ENCODE assay signal across 8 mouse cellular contexts in genomic region chr5:24526889-24527230, GRCm38 (mm10). TPM values are rescaled to one million over a fixed set of nuclear protein-coding genes. Genes with fewer than 3 reads are reported as not detected.
DNase-seq lines count a peak whose midpoint lies in the region; ATAC-seq lines count a peak whose summit lies in the region.

Gene Gbx1, minus strand, starts transcription at chr5:24527202.

- ATAC-seq in forebrain, embryonic 11.5 days (replicated peaks; ENCODE audit: low FRiP score): peak; percentile 45
- ATAC-seq in intestine, embryonic 16.5 days: peak; percentile 59; the same call in 1 of the 2 replicates
- 0 out of 2 replicates have a peak, but pooled peaks have one; percentile 15 for ATAC-seq in midbrain, embryonic 11.5 days (ENCODE audit: low FRiP score)

- WGBS in forebrain, embryonic 11.5 days: under 1% methylated on average over 32 of the region's 49 CpGs
- under 1% methylated on average over 28 of the region's 49 CpGs for WGBS in intestine, embryonic 16.5 days
- under 1% methylated on average over 28 of the region's 49 CpGs for WGBS in midbrain, embryonic 11.5 days

- H3K4me3 ChIP-seq in forebrain, embryonic 11.5 days (ENCODE audit: low read depth, low read length): peak within 1 kb of the TSS; percentile 47
- H3K4me3 ChIP-seq in intestine, embryonic 16.5 days (ENCODE audit: low read length): peak within 1 kb of the TSS; percentile 49
- H3K4me3 ChIP-seq in midbrain, embryonic 11.5 days (ENCODE audit: low read depth, low read length): peak within 1 kb of the TSS; percentile 52

- no peak within 1 kb of the TSS for H3K27ac ChIP-seq in forebrain, embryonic 11.5 days (ENCODE audit: low read depth, low read length)
- H3K27ac ChIP-seq in intestine, embryonic 16.5 days (ENCODE audit: low read length): no peak within 1 kb of the TSS
- H3K27ac ChIP-seq in midbrain, embryonic 11.5 days (ENCODE audit: low read depth, low read length): no peak within 1 kb of the TSS

- peaks cover 16% of the 10 kb centered on the region for H3K4me1 ChIP-seq in forebrain, embryonic 11.5 days (replicated peaks; ENCODE audit: control insufficient read depth, insufficient read depth, low read length)
- peaks cover 14% of the 10 kb centered on the region for H3K4me1 ChIP-seq in intestine, embryonic 16.5 days (ENCODE audit: control insufficient read depth, insufficient read depth, low read length)
- peaks cover 12% of the 10 kb centered on the region for H3K4me1 ChIP-seq in midbrain, embryonic 11.5 days (ENCODE audit: control insufficient read depth, insufficient read depth, low read length)

- H3K9ac ChIP-seq in forebrain, embryonic 11.5 days (ENCODE audit: low read length): peak within 1 kb of the TSS; percentile 44
- peak within 1 kb of the TSS; percentile 43; the same call in 1 of the 2 replicates for H3K9ac ChIP-seq in intestine, embryonic 16.5 days (ENCODE audit: low read depth, low read length)
- peak within 1 kb of the TSS; percentile 49 for H3K9ac ChIP-seq in midbrain, embryonic 11.5 days (ENCODE audit: low read length)

- DNase-seq in thymus, postnatal 14 days: peak; percentile 27
- no peak for DNase-seq in thymus, postnatal 0 days (ENCODE audit: low spot score)
- DNase-seq in forebrain, embryonic 11.5 days (ENCODE audit: low spot score): peak; percentile 75
- DNase-seq in midbrain, embryonic 11.5 days (ENCODE audit: low spot score, missing footprints): peak; percentile 92
- no peak for DNase-seq in B cell, adult 2 months
- no peak for DNase-seq in frontal cortex, postnatal 25 days (ENCODE audit: low spot score in 2 of 2)
- DNase-seq in urinary bladder, postnatal 36 days (ENCODE audit: low spot score in 2 of 2): no peak

- no peaks in the 10 kb centered on the region for H3K9me3 ChIP-seq in forebrain, embryonic 11.5 days (ENCODE audit: control insufficient read depth, low read length)
- H3K9me3 ChIP-seq in intestine, embryonic 16.5 days (ENCODE audit: control insufficient read depth, low read length): no peaks in the 10 kb centered on the region
- H3K9me3 ChIP-seq in midbrain, embryonic 11.5 days (ENCODE audit: control insufficient read depth, low read length): no peaks in the 10 kb centered on the region

- peak within 1 kb of the TSS; percentile 83 for H3K4me2 ChIP-seq in forebrain, embryonic 11.5 days (ENCODE audit: low read depth, low read length, severe bottlenecking)
- H3K4me2 ChIP-seq in intestine, embryonic 16.5 days (ENCODE audit: low read depth, low read length): peak within 1 kb of the TSS; percentile 90
- H3K4me2 ChIP-seq in midbrain, embryonic 11.5 days: peak within 1 kb of the TSS; percentile 86

- H3K36me3 ChIP-seq in forebrain, embryonic 11.5 days (ENCODE audit: control insufficient read depth, insufficient read depth, low read length): no peaks in the 10 kb centered on the region
- no peaks in the 10 kb centered on the region for H3K36me3 ChIP-seq in intestine, embryonic 16.5 days (ENCODE audit: control insufficient read depth, insufficient read depth, low read length)
- H3K36me3 ChIP-seq in midbrain, embryonic 11.5 days (ENCODE audit: control insufficient read depth, insufficient read depth, low read length): no peaks in the 10 kb centered on the region

- peaks cover 68% of the 10 kb centered on the region for H3K27me3 ChIP-seq in forebrain, embryonic 11.5 days (ENCODE audit: control insufficient read depth, insufficient read depth, low read length)
- peaks cover 87% of the 10 kb centered on the region for H3K27me3 ChIP-seq in intestine, embryonic 16.5 days (replicated peaks; ENCODE audit: control insufficient read depth, insufficient read depth, low read length)
- H3K27me3 ChIP-seq in midbrain, embryonic 11.5 days (ENCODE audit: control insufficient read depth, insufficient read depth, low read length): peaks cover 77% of the 10 kb centered on the region

RNA-seq across cellular contexts. Expression of gene Gbx1, which starts in this region (rescaled TPM):
- 0.10 TPM in 1 of 2 replicates, not detected in the other for polyA plus RNA-seq in thymus, postnatal 0 days (2015; fragmentation: Nextera tagmentation; extraction: Ambion mirVana)
- polyA plus RNA-seq in forebrain, embryonic 11.5 days (2014; fragmentation: Nextera tagmentation; extraction: Ambion mirVana): 0.64 and 0.79 TPM in 2 replicates
- 0.04 TPM in 1 of 2 replicates, not detected in the other for polyA plus RNA-seq in intestine, embryonic 16.5 days (2015; fragmentation: Nextera tagmentation; extraction: Ambion mirVana)
- polyA plus RNA-seq in midbrain, embryonic 11.5 days (2014; fragmentation: Nextera tagmentation; extraction: Ambion mirVana): 0.15 TPM in 1 of 2 replicates, not detected in the other

Comparison
In these comparisons a context has a peak if more than half of its experiments do, and no peak if none do; other contexts are left out.
1. Peak in DNase-seq, ATAC-seq, H3K4me3 ChIP-seq, H3K9ac ChIP-seq and H3K4me2 ChIP-seq in forebrain, embryonic 11.5 days; RNA of the gene not detected or under 1 TPM.
2. Peak in ATAC-seq, H3K4me3 ChIP-seq, H3K9ac ChIP-seq and H3K4me2 ChIP-seq in intestine, embryonic 16.5 days; RNA of the gene not detected or under 1 TPM.
3. Peak in DNase-seq, ATAC-seq, H3K4me3 ChIP-seq, H3K9ac ChIP-seq and H3K4me2 ChIP-seq in midbrain, embryonic 11.5 days; RNA of the gene not detected or under 1 TPM.